Mouse (Mus musculus): Measurements from ENCODE around the gene Syf2. TPM values are rescaled to one million over a fixed set of nuclear protein-coding genes. Genes with fewer than 3 reads are reported as not detected.

The Syf2 gene
- polyA plus RNA-seq, 1 experiment from 2014 or later, result 79.5 TPM

DNA sequence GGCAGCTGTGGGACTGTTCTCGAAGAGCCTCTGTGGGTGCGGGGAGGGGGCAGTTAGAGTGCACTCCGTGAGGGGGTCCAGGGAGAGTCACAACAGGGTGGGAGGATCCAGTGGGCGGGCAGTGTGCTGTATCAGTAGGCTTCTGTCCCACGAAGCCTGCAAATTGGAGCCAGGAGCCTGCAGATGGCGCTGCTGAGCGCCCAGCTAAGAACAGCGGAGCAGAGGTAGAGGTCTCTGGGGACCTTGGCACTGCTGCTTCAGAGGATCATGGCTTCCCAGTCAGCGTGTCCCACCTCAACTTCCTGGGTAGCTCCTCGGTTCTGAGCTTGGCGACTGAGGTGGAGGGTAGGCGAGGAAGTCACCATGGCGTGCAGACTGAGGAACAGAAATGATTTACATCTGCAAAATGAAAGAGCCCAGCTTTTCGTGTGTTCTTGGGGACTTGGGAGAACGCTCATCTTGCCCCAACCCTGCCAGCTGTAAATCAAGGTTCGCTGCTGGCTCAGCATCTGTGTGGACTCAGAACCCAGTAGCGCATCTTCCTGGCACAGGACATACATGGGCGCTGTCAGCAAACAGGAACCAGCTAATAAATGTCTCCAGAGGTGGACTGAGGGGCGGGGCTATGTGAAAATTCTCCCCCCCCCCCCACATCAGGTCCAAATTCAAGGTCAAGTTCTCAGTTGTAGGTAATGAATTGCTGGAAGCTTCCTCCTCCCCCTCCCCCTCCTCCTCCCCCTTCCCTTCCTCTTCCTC lies 32.5 kb downstream of the Syf2 start:
- no peaks in the 10 kb centered on the region for H3K9me3 ChIP-seq (replicated peaks; ENCODE audit: control insufficient read depth, low read length)
- ATAC-seq (replicated peaks; ENCODE audit: insufficient number of reproducible peaks, low FRiP score, low TSS enrichment, low read depth) (no peak), DNase-seq (ENCODE audit: low spot score) (peak; percentile 80)
- H3K27me3 ChIP-seq (ENCODE audit: control insufficient read depth, insufficient read depth, low read length), result no peaks in the 10 kb centered on the region
- peak overlapping the region; percentile 10; the same call in 1 of the 2 replicates for H3K4me2 ChIP-seq (ENCODE audit: low read depth, low read length)
- no peak overlapping the region for H3K27ac ChIP-seq (replicated peaks; ENCODE audit: low read depth, low read length)
- 21% methylated on average over 19 of the region's 19 CpGs for WGBS
- no peak overlapping the region for H3K9ac ChIP-seq (replicated peaks; ENCODE audit: low read length)
- H3K4me1 ChIP-seq (ENCODE audit: control insufficient read depth, insufficient read depth, low read length), result no peaks in the 10 kb centered on the region
- H3K36me3 ChIP-seq (replicated peaks; ENCODE audit: control insufficient read depth, insufficient read depth, low read depth, low read length), result no peaks in the 10 kb centered on the region
- no peak overlapping the region for H3K4me3 ChIP-seq (ENCODE audit: low read depth, low read length)

DNA sequence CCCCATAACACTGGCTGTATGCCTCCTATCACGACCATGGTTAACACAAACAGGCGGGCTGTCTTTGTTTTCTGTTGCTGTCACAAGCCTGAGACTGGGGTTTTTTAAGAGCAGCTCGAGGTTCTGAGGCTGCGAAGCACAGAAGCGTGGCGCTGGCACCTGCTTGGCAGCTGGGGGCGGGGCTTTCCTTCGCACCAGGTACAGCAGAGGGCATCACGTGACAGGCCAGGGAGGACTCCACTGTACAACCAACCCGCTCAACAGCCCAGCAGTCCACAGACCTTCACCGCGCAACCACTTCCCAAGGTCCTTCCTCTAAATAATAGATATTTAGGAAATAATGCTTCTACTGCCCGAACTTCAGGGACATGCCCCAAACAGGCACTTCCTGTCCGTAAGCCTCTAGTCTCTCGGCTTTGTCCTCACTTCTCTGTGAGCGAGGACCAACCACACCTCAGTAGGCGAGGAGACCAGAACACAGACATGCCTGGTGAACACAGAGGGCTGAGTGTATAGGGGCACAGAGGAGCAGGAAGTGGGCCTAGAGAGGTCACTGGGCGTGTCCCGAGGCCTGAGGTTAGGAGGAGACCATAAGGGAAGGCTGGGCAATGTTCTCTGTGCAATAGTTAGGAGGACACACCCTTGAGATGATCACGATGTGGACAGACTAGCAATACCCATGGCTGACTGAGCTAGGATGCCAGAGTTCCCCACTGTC lies 37.3 kb downstream of the Syf2 start:
- Histone ChIP-seq H3K9ac (replicated peaks; ENCODE audit: low read length) (no peak overlapping the region), H3K4me1 (ENCODE audit: control insufficient read depth, insufficient read depth, low read length) (no peaks in the 10 kb centered on the region), H3K4me3 (ENCODE audit: low read depth, low read length) (no peak overlapping the region), H3K36me3 (replicated peaks; ENCODE audit: control insufficient read depth, insufficient read depth, low read depth, low read length) (no peaks in the 10 kb centered on the region), H3K27me3 (ENCODE audit: control insufficient read depth, insufficient read depth, low read length) (no peaks in the 10 kb centered on the region), H3K27ac (replicated peaks; ENCODE audit: low read depth, low read length) (no peak overlapping the region), H3K4me2 (ENCODE audit: low read depth, low read length) (no peak overlapping the region), H3K9me3 (replicated peaks; ENCODE audit: control insufficient read depth, low read length) (no peaks in the 10 kb centered on the region)
- 77% methylated on average over 20 of the region's 20 CpGs for WGBS
- ATAC-seq (replicated peaks; ENCODE audit: insufficient number of reproducible peaks, low FRiP score, low TSS enrichment, low read depth) (no peak), DNase-seq (ENCODE audit: low spot score) (no peak)

DNA sequence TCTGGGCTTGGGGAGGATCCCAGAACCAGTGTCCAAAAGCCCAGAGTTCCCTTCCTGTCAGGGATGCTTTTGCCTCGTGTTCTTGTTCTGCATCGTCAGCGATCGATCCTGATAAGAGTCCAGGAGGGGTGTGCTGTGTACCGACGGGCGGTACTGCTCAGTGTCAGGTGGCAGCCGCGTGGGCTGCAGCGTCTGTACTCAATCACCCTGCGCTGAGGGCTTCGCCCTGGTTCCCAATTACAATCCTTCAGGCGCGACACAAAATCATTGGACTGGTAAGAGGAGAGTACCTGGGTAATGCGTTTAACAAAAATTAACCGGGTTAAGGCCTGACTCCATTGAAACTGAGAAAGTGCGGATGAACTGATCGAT lies 37.9 kb downstream of the Syf2 start:
- Histone ChIP-seq H3K36me3 (replicated peaks; ENCODE audit: control insufficient read depth, insufficient read depth, low read depth, low read length) (no peaks in the 10 kb centered on the region), H3K9ac (replicated peaks; ENCODE audit: low read length) (no peak overlapping the region), H3K27ac (replicated peaks; ENCODE audit: low read depth, low read length) (no peak overlapping the region), H3K4me3 (ENCODE audit: low read depth, low read length) (no peak overlapping the region), H3K9me3 (replicated peaks; ENCODE audit: control insufficient read depth, low read length) (no peaks in the 10 kb centered on the region), H3K4me2 (ENCODE audit: low read depth, low read length) (no peak overlapping the region), H3K4me1 (ENCODE audit: control insufficient read depth, insufficient read depth, low read length) (no peaks in the 10 kb centered on the region), H3K27me3 (ENCODE audit: control insufficient read depth, insufficient read depth, low read length) (no peaks in the 10 kb centered on the region)
- WGBS, result 76% methylated on average over 18 of the region's 18 CpGs
- ATAC-seq (replicated peaks; ENCODE audit: insufficient number of reproducible peaks, low FRiP score, low TSS enrichment, low read depth) (no peak), DNase-seq (ENCODE audit: low spot score) (no peak)

DNA sequence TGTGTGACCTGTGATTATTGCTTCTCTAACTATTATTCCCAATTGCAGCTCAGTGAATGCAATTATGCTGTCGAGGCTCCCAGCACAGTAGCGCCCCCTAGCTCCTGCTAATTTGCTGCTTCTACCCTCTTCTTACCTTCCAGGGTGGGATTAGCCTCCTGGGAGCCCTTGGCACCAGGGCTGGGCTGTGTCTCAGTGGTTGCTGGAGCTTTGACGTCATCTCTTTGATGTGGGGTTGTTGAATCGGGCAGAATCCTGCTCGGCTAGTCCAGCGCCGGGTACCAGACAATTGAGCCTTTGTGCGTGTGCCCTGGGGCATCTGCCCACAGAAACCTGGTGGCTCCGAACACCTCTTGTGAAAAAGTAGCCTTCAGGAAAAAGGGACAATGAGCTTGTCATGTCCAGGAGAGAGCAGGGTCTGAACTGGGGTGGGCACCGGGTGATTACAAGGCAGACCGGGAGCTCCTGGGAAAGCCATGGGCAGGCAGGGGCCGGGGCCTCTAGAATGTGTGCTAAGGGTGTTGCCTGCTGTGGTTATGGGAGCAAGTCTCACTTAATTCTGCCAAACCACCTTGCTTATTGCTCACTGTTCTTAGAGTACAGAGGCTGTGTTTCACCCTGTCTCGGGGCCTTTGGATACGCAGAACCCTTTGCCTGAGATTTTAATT lies 44.7 kb downstream of the Syf2 start:
- Histone ChIP-seq H3K9me3 (replicated peaks; ENCODE audit: control insufficient read depth, low read length) (no peaks in the 10 kb centered on the region), H3K36me3 (replicated peaks; ENCODE audit: control insufficient read depth, insufficient read depth, low read depth, low read length) (no peaks in the 10 kb centered on the region), H3K27me3 (ENCODE audit: control insufficient read depth, insufficient read depth, low read length) (no peaks in the 10 kb centered on the region), H3K9ac (replicated peaks; ENCODE audit: low read length) (no peak overlapping the region), H3K4me1 (ENCODE audit: control insufficient read depth, insufficient read depth, low read length) (no peaks in the 10 kb centered on the region), H3K4me3 (ENCODE audit: low read depth, low read length) (no peak overlapping the region), H3K4me2 (ENCODE audit: low read depth, low read length) (no peak overlapping the region), H3K27ac (replicated peaks; ENCODE audit: low read depth, low read length) (no peak overlapping the region)
- peak; percentile 61 for DNase-seq (ENCODE audit: low spot score)
- 23% methylated on average over 14 of the region's 14 CpGs for WGBS
- no peak for ATAC-seq (replicated peaks; ENCODE audit: insufficient number of reproducible peaks, low FRiP score, low TSS enrichment, low read depth)

DNA sequence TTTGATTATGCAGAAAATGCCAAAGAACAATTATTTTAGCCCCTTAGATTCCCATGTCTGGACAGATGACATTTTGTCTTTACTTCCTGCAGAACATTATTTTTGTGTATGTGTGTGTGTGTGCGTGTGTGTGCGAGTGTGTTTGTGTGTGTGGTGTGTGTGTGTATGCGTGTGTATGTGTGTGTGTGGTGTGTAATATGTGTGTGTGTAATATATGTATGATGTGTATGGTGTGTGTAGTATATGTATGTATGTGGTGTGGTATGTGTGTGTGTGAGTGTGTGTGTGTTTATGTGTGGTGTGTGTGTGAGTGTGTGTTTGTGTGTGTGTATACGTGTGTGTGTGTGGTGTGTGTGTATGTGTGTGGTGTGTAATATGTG lies 45.2 kb downstream of the Syf2 start:
- Histone ChIP-seq H3K4me1 (ENCODE audit: control insufficient read depth, insufficient read depth, low read length) (no peaks in the 10 kb centered on the region), H3K4me3 (ENCODE audit: low read depth, low read length) (no peak overlapping the region), H3K4me2 (ENCODE audit: low read depth, low read length) (no peak overlapping the region), H3K27ac (replicated peaks; ENCODE audit: low read depth, low read length) (no peak overlapping the region), H3K36me3 (replicated peaks; ENCODE audit: control insufficient read depth, insufficient read depth, low read depth, low read length) (no peaks in the 10 kb centered on the region), H3K27me3 (ENCODE audit: control insufficient read depth, insufficient read depth, low read length) (no peaks in the 10 kb centered on the region), H3K9me3 (replicated peaks; ENCODE audit: control insufficient read depth, low read length) (no peaks in the 10 kb centered on the region), H3K9ac (replicated peaks; ENCODE audit: low read length) (no peak overlapping the region)
- WGBS, result 87% methylated on average over 4 of the region's 4 CpGs
- ATAC-seq (replicated peaks; ENCODE audit: insufficient number of reproducible peaks, low FRiP score, low TSS enrichment, low read depth) (no peak), DNase-seq (ENCODE audit: low spot score) (no peak)

DNA sequence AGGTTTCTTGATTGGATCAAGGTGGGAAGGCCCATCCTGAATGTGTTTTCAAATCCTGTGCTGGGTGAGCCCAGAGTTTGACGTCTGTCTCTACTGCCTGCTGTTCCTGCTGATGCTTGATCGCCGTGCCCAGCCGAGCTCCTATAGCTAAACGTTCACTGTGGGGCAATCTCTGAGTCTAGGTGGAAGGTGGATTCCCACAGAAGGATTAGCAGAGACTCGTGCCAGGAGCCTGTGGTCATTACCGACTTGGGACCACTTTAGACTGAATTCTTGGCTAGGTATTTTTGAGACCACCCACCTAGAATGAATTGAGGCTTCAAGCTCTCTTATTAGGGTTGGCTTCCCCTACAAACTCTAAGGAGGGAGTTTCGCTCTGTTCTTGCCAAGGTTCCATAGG lies 48.2 kb downstream of the Syf2 start:
- WGBS, result 65% methylated on average over 8 of the region's 8 CpGs
- Histone ChIP-seq H3K9me3 (replicated peaks; ENCODE audit: control insufficient read depth, low read length) (no peaks in the 10 kb centered on the region), H3K9ac (replicated peaks; ENCODE audit: low read length) (no peak overlapping the region), H3K36me3 (replicated peaks; ENCODE audit: control insufficient read depth, insufficient read depth, low read depth, low read length) (no peaks in the 10 kb centered on the region), H3K27ac (replicated peaks; ENCODE audit: low read depth, low read length) (no peak overlapping the region), H3K4me3 (ENCODE audit: low read depth, low read length) (no peak overlapping the region), H3K4me2 (ENCODE audit: low read depth, low read length) (no peak overlapping the region), H3K4me1 (ENCODE audit: control insufficient read depth, insufficient read depth, low read length) (no peaks in the 10 kb centered on the region), H3K27me3 (ENCODE audit: control insufficient read depth, insufficient read depth, low read length) (no peaks in the 10 kb centered on the region)
- ATAC-seq (replicated peaks; ENCODE audit: insufficient number of reproducible peaks, low FRiP score, low TSS enrichment, low read depth) (no peak), DNase-seq (ENCODE audit: low spot score) (no peak)

DNA sequence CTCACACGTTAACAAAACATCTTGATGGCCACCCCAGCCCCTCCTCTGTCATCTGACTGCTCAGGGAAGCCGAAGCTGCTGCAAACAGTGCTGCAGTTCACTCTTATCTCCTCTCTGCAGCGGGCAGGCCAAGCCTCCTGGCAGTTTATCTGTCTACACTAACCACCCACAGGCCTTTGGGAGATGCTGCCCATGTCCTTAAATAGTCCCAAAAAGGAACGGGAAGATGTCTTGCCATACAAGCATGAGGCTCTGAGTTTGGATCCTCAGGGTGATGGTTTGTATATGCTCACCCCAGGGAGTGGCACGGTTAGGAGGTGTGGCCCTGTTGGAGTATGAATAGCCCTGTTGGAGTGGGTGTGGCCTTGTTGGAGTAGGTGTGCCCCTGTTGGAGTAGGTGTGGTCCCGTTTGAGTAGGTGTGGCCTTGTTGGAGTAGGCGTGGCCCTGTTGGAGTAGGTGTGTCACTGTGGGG lies 51.3 kb downstream of the Syf2 start:
- Histone ChIP-seq H3K9ac (replicated peaks; ENCODE audit: low read length) (no peak overlapping the region), H3K27me3 (ENCODE audit: control insufficient read depth, insufficient read depth, low read length) (no peaks in the 10 kb centered on the region), H3K4me1 (ENCODE audit: control insufficient read depth, insufficient read depth, low read length) (no peaks in the 10 kb centered on the region), H3K4me3 (ENCODE audit: low read depth, low read length) (no peak overlapping the region), H3K9me3 (replicated peaks; ENCODE audit: control insufficient read depth, low read length) (no peaks in the 10 kb centered on the region), H3K4me2 (ENCODE audit: low read depth, low read length) (no peak overlapping the region), H3K27ac (replicated peaks; ENCODE audit: low read depth, low read length) (no peak overlapping the region), H3K36me3 (replicated peaks; ENCODE audit: control insufficient read depth, insufficient read depth, low read depth, low read length) (no peaks in the 10 kb centered on the region)
- DNase-seq (ENCODE audit: low spot score) (no peak), ATAC-seq (replicated peaks; ENCODE audit: insufficient number of reproducible peaks, low FRiP score, low TSS enrichment, low read depth) (no peak; the same call in 1 of the 2 replicates)
- WGBS, result 53% methylated on average over 7 of the region's 7 CpGs

DNA sequence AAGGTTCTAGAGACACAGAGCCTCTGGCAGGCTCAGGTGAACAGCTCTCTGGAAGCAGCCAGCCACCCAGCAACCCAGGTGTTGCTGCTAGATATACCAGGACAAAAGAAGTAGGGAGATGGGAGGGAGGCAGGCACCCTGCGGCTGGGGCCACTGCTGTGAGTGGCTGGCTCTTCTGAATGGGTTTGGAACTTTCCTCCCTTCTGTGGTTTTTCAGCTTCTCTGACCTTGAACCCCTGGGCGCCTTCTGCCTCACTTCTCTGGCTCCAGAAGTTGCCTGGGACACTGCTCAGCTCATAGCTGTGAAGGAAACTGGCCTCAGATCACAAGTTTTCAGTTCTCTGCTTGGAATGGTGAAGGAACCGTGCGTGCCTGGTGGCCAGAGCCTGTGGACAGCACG lies 52.4 kb downstream of the Syf2 start:
- H3K4me3 ChIP-seq (ENCODE audit: low read depth, low read length), result no peak overlapping the region
- H3K36me3 ChIP-seq (replicated peaks; ENCODE audit: control insufficient read depth, insufficient read depth, low read depth, low read length), result no peaks in the 10 kb centered on the region
- ATAC-seq (replicated peaks; ENCODE audit: insufficient number of reproducible peaks, low FRiP score, low TSS enrichment, low read depth), result no peak
- no peak overlapping the region for H3K4me2 ChIP-seq (ENCODE audit: low read depth, low read length)
- no peaks in the 10 kb centered on the region for H3K4me1 ChIP-seq (ENCODE audit: control insufficient read depth, insufficient read depth, low read length)
- DNase-seq (ENCODE audit: low spot score), result no peak
- 54% methylated on average over 5 of the region's 5 CpGs for WGBS
- H3K27me3 ChIP-seq (ENCODE audit: control insufficient read depth, insufficient read depth, low read length), result no peaks in the 10 kb centered on the region
- no peak overlapping the region for H3K9ac ChIP-seq (replicated peaks; ENCODE audit: low read length)
- H3K9me3 ChIP-seq (replicated peaks; ENCODE audit: control insufficient read depth, low read length), result no peaks in the 10 kb centered on the region
- H3K27ac ChIP-seq (replicated peaks; ENCODE audit: low read depth, low read length), result no peak overlapping the region

Measured in embryonic facial prominence, embryonic 11.5 days (tissue).